17 mouse cellular contexts compared by ENCODE assay signal in the genomic region with DNA sequence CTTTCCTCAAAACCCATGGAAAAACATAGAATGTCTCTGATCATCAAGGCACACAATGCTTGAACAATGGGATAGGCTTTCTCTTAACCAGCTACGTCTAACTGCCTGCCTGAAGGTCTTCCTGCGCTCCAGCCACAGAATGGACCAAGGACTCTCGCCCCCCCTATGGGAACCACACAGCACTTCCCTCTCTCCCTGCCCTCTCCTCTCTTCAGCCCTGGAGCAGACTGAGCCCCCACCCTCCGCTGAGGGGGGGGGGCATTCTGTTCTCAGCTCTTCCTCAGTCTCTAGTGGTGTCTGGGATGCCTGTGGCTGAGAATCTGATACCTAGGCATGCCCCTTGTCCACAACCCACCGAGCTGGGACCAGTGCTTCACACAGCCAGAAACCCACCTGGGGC.
"Had no signal": no experiment of that assay in that cellular context is flagged by ENCODE, and none has a peak within 500 bp of the region (broad histone marks: within the 10 kb centered on the region; RNA-seq: fewer than 3 reads in every experiment).

No protein-coding gene starts in this region.

- ATAC-seq: liver, embryonic 12.5 days had no signal

- H3K4me1 ChIP-seq: liver, embryonic 12.5 days; neural tube, embryonic 13.5 days; neural tube, embryonic 15.5 days had no signal

- H3K36me3 ChIP-seq: liver, embryonic 12.5 days; neural tube, embryonic 13.5 days; neural tube, embryonic 15.5 days had no signal

- H3K27ac ChIP-seq: liver, embryonic 12.5 days; liver, embryonic 14.5 days; neural tube, embryonic 13.5 days; neural tube, embryonic 15.5 days had no signal

- H3K27me3 ChIP-seq: liver, embryonic 12.5 days; neural tube, embryonic 13.5 days; neural tube, embryonic 15.5 days had no signal

- H3K9ac ChIP-seq: liver, embryonic 12.5 days; liver, embryonic 14.5 days; lung, embryonic 14.5 days; neural tube, embryonic 13.5 days; neural tube, embryonic 15.5 days had no signal

- H3K9me3 ChIP-seq: liver, embryonic 12.5 days; neural tube, embryonic 13.5 days; neural tube, embryonic 15.5 days had no signal

- H3K4me3 ChIP-seq: liver, embryonic 12.5 days; myocyte; neural tube, embryonic 13.5 days; neural tube, embryonic 15.5 days had no signal

- H3K4me2 ChIP-seq: liver, embryonic 12.5 days; lung, embryonic 14.5 days; neural tube, embryonic 13.5 days; neural tube, embryonic 15.5 days had no signal

- DNase-seq: lung, adult 18-20 months; lung, embryonic 14.5 days; lung, postnatal 10 days; lung, postnatal 4 days; retina, postnatal 1 day; right cerebral cortex, adult 18-20 months; right cerebral cortex, postnatal 25 days; right cerebral cortex, postnatal 4 days; spleen, adult 18-20 months; thymus, adult 18-20 months; thymus, postnatal 14 days; thymus, postnatal 36 days had no signal
